Mouse (Mus musculus): ENCODE data around the gene Gm38100. TPM values are rescaled to one million over a fixed set of nuclear protein-coding genes. Genes with fewer than 3 reads are reported as not detected.

The Gm38100 gene
- polyA plus RNA-seq, 1 experiment from 2014 or later: not detected

Other genes starting within 250 kb of the Gm38100 start
- 1.5 and 1.9 TPM in 2 replicates for gene Opn3, start 227.6 kb upstream of the Gm38100 start, polyA plus RNA-seq (2015; fragmentation: Nextera tagmentation; extraction: Ambion mirVana)
- 0.62 and 1.1 TPM in 2 replicates for gene Chml, start 227.4 kb upstream of the Gm38100 start, polyA plus RNA-seq (2015; fragmentation: Nextera tagmentation; extraction: Ambion mirVana)
- gene Wdr64, start 221.7 kb upstream of the Gm38100 start, polyA plus RNA-seq (2015; fragmentation: Nextera tagmentation; extraction: Ambion mirVana): not detected in 2 replicates
- gene Exo1, start 39.7 kb upstream of the Gm38100 start, polyA plus RNA-seq (2015; fragmentation: Nextera tagmentation; extraction: Ambion mirVana): 55.8 and 69.8 TPM in 2 replicates
- gene Rbm8a2, start 58.8 kb downstream of the Gm38100 start, polyA plus RNA-seq (2015; fragmentation: Nextera tagmentation; extraction: Ambion mirVana): 0.30 and 0.65 TPM in 2 replicates

Measured in liver, embryonic 13.5 days (tissue).